Mouse (Mus musculus): ENCODE data around the gene Dr1. TPM values are rescaled to one million over a fixed set of nuclear protein-coding genes. Genes with fewer than 3 reads are reported as not detected.
A peak's percentile ranks its signal among the peaks of the same experiment; 100 is the strongest.
"Not testable (repeated sequence)": the region's sequence is repeated elsewhere in the genome, so short reads cannot be mapped to it uniquely, and the experiment has no call there.

The Dr1 gene
- total RNA-seq (2021): 10 to 100 TPM; 15.3 to 18.2 TPM
- long read RNA-seq, experiment 1, transcript Dr1-201 (3 exons, 3,085 nt): major isoform, 17 of 17 reads
- long read RNA-seq, experiment 1, partial matches to known transcripts: 0 of 17 reads
- long read RNA-seq, experiment 1, other reads (novel, unspliced or antisense): 0 of 17 reads
- long read RNA-seq, experiment 2, transcript Dr1-201 (3 exons, 3,085 nt): major isoform, 17 of 18 reads
- long read RNA-seq, experiment 2, partial matches to known transcripts: 0 of 18 reads
- long read RNA-seq, experiment 2, other reads (novel, unspliced or antisense): 1 of 18 reads

- DNase-seq: peak; percentile 95
- H3K27ac ChIP-seq: peak within 1 kb of the TSS; percentile 98
- TF ChIP-seq CTCF (IDR thresholded peaks at IDR 0.05): no peak
- peak within 1 kb of the TSS; percentile 86 for H3K4me3 ChIP-seq
- intact Hi-C loops (cut with DNase I): loop anchor here (2.0 to 5.0 kb wide), 3 partner anchors 44 to 366 kb away; partner anchors contain the start of genes Ccdc18, Pigg, Rpl5 and Tmed5
These were observed at the start of gene Dr1 for GRCm38 (mm10) chr5:108268127-108269062. Gene Dr1, plus strand, starts transcription at chr5:108268897.

GRCm38 (mm10) chr5:108224077-108224476 is 44.6 kb upstream of the Dr1 start:
- intact Hi-C loops (cut with DNase I): no loop called here
- Histone ChIP-seq H3K27ac (no peak overlapping the region), H3K4me3 (no peak overlapping the region)
- no peak for DNase-seq
- no peak for TF ChIP-seq CTCF (IDR thresholded peaks at IDR 0.05)

- TF ChIP-seq CTCF (IDR thresholded peaks at IDR 0.05): no peak
These were observed 42.5 kb upstream of the Dr1 start for GRCm38 (mm10) chr5:108226159-108226558.

DNA sequence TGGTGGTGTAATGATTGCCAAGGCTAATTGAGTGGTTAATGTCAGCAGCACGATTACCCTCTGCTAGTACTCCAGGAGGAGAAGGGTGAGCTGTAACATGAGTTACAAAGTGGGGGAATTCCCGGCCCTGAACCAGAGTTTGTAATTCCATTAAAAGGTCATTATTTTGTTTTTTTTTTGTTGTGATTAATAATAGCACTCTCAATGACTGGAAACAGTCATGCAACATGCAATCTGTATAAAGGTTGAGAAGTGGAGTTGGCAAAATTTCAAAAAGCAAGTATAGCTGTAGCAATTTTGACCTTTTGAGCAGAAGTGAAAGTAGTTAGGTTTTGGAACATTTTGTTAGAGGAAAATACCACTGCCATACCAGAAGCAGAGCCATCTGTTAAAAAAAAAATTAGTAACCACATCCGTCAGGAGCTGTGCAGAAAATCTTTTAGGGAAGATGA is 22.4 kb upstream of the Dr1 start:
- DNase-seq: no peak
- intact Hi-C loops (cut with DNase I): no loop called here
- TF ChIP-seq CTCF (IDR thresholded peaks at IDR 0.05): no peak
- no peak overlapping the region for H3K4me3 ChIP-seq
- H3K27ac ChIP-seq: no peak overlapping the region

More at GRCm38 (mm10) chr5:108226159-108226558, 42.5 kb upstream of the Dr1 start:
- intact Hi-C loops (cut with DNase I): no loop called here
- no peak for DNase-seq
- no peak overlapping the region for H3K27ac ChIP-seq
- no peak overlapping the region for H3K4me3 ChIP-seq

GRCm38 (mm10) chr5:108250033-108250432 is 18.7 kb upstream of the Dr1 start:
- TF ChIP-seq CTCF (IDR thresholded peaks at IDR 0.05): no peak
- Histone ChIP-seq H3K4me3 (no peak overlapping the region), H3K27ac (no peak overlapping the region)
- intact Hi-C loops (cut with DNase I): no loop called here
- no peak for DNase-seq

DNA sequence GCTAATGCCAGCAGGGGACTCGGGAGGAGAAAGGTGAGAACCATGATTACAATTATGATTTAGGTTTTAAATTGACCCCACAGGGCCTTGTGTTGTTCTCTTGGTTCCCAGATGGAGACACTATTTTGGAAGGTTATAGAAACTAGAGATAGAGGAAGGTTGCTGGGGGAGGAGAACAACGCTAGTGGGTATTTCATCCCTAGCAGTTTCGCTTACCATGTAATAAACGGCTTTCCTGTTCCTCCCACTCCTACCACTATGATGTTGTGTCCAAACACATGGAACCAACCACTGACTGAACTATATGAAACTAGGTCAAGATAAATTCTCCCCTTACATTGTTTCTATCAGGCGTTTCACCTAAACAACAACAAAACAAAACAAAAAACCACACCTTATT is 13.4 kb upstream of the Dr1 start:
- intact Hi-C loops (cut with DNase I): no loop called here
- H3K27ac ChIP-seq: no peak overlapping the region
- TF ChIP-seq CTCF (IDR thresholded peaks at IDR 0.05): no peak
- DNase-seq: no peak
- H3K4me3 ChIP-seq: no peak overlapping the region

GRCm38 (mm10) chr5:108262722-108263121 is 6.0 kb upstream of the Dr1 start:
- Histone ChIP-seq H3K4me3 (peak overlapping the region; percentile 40), H3K27ac (0 out of 2 replicates have a peak overlapping the region, but pooled peaks have one; percentile 21)
- intact Hi-C loops (cut with DNase I): no loop called here
- DNase-seq: peak; percentile 35
- TF ChIP-seq CTCF (IDR thresholded peaks at IDR 0.05): no peak

GRCm38 (mm10) chr5:108263785-108264184 is 4.9 kb upstream of the Dr1 start:
- DNase-seq; intact Hi-C loops (cut with DNase I); H3K27ac ChIP-seq; H3K4me3 ChIP-seq: not testable (repeated sequence)

GRCm38 (mm10) chr5:108266990-108267389 is 1.7 kb upstream of the Dr1 start:
- Histone ChIP-seq H3K4me3 (no peak overlapping the region), H3K27ac (no peak overlapping the region)
- intact Hi-C loops (cut with DNase I): loop anchor here (5.0 kb wide), 1 partner anchor 365 kb away; the partner anchor contains the start of gene Rpl5
- no peak for TF ChIP-seq CTCF (IDR thresholded peaks at IDR 0.05)
- no peak for DNase-seq

DNA sequence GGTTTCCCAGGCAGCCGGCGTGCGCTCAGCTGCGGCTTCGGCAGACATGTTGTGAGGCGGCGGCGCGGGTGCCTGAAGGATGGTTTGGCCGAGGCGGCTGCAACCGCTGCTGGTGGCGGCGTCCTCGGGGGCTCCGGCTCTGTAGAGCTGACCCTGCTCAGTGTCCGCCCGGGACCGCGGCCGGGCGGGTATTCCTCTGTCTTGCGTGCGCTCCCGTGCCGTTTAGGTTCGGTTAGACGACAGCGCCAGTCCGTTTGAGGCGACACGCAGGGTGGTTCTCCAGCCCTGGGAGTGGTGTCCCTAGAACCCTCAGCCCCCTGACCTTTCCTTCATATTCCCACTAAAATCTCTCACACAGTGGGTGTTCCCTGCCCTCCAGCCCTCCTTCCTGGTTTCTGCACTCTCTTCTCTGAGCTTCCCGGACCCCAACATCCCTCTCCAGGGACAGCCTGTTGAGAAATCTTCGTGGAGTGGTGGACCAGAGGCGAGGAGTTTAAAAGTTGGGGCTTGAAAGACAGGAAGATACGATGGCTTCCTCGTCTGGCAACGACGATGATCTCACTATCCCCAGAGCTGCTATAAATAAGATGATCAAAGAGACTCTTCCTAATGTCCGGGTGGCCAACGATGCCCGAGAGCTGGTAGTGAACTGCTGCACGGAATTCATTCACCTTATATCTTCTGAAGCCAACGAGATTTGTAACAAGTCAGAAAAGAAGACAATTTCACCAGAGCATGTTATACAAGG is 540 bp downstream of the Dr1 start:
- H3K4me3 ChIP-seq: peak overlapping the region; percentile 86
- TF ChIP-seq CTCF (IDR thresholded peaks at IDR 0.05): no peak
- peak; percentile 24 for DNase-seq
- peak overlapping the region; percentile 98 for H3K27ac ChIP-seq
- intact Hi-C loops (cut with DNase I): loop anchor here (2.0 to 5.0 kb wide), 3 partner anchors 44 to 367 kb away; partner anchors contain the start of genes Ccdc18, Pigg, Rpl5 and Tmed5

DNA sequence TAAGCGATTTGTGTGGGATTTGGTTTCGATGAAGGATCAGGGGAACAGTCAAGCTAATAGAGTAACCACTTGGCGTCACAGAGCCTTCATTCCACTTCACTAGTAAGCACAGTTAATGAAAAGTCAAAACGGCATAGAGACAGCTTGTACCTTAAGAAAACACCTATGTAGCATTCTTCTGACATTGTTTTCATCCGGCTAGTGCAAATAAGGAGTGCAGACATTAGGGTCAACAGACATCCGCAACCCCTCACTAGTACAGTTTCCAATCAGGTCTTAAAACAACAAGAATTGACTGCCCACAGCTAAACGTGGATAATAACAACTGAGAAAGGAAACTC is 1.1 kb downstream of the Dr1 start:
- DNase-seq: no peak
- no peak for TF ChIP-seq CTCF (IDR thresholded peaks at IDR 0.05)
- Histone ChIP-seq H3K4me3 (peak overlapping the region; percentile 86), H3K27ac (peak overlapping the region; percentile 98)
- intact Hi-C loops (cut with DNase I): loop anchor here (2.0 to 5.0 kb wide), 3 partner anchors 43 to 367 kb away; partner anchors contain the start of genes Ccdc18, Pigg, Rpl5 and Tmed5

GRCm38 (mm10) chr5:108270415-108270814 is 1.7 kb downstream of the Dr1 start:
- Histone ChIP-seq H3K27ac (peak overlapping the region; percentile 98), H3K4me3 (peak overlapping the region; percentile 86)
- intact Hi-C loops (cut with DNase I): no loop called here
- DNase-seq: no peak
- no peak for TF ChIP-seq CTCF (IDR thresholded peaks at IDR 0.05)

GRCm38 (mm10) chr5:108271345-108271744 is 2.6 kb downstream of the Dr1 start:
- DNase-seq; intact Hi-C loops (cut with DNase I); H3K27ac ChIP-seq: not testable (repeated sequence)
- peak overlapping the region; percentile 86 for H3K4me3 ChIP-seq

All from gastrocnemius, adult 2 months (tissue).